23 mouse cellular contexts compared by ENCODE assay signal in the genomic region with DNA sequence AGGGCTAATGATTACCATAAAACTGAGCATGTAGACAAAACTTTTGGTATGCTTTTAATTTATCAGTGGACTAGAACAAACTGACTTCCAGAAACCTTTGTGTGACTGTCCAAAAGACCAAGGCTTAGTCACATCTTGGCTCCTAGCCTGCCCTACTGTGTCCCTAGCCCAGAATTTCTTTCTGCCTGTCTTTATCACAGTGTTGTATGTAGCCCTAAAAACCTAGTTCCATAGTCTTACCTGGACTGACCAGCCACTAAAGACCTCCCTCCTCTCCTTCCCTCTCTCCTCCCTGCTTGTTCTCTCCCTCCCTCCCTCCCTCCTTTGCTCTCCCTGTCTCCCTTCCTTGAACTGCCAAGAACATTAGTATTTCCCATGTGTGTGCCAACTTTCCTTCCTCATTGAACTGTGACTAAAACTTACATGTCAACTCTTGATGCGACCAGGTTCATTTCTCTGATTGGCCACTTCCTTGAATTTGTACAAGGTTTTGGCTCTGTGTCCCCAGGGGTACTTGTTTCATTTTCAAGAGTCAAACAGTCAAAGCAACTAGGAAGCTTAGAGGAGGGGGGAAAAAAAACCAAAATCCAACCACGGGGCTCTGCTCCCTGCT. TPM values are rescaled to one million over a fixed set of nuclear protein-coding genes. Genes with fewer than 3 reads are reported as not detected.
DNase-seq lines count a peak whose midpoint lies in the region; ATAC-seq lines count a peak whose summit lies in the region.
"Had no signal": no experiment of that assay in that cellular context is flagged by ENCODE, and none has a peak within 500 bp of the region (broad histone marks: within the 10 kb centered on the region; RNA-seq: fewer than 3 reads in every experiment).

No protein-coding gene starts in this region.

- ATAC-seq in kidney, embryonic 16.5 days (ENCODE audit: low FRiP score, low TSS enrichment), result no peak
- ATAC-seq: intestine, embryonic 15.5 days; liver, embryonic 12.5 days; midbrain, embryonic 15.5 days had no signal

- peak; percentile 39 to 47 for DNase-seq in cerebellum, postnatal 10 days
- DNase-seq in cerebellum, postnatal 4 days (ENCODE audit: low spot score in 2 of 2), result no peak
- peak; percentile 17 for DNase-seq in kidney, adult 9 months
- DNase-seq in Muller cell, postnatal 12 days (ENCODE audit: inconsistent ontology term), result peak; percentile 44
- DNase-seq in heart, postnatal 14 days, result peak; percentile 2 to 21
- DNase-seq in frontal cortex, postnatal 25 days (ENCODE audit: low spot score in 2 of 2), result no peak
- DNase-seq: cerebellum, postnatal 36 days; gastrocnemius, postnatal 10 days; left cerebral cortex, postnatal 4 days; thymus, postnatal 4 days had no signal

- H3K36me3 ChIP-seq in kidney, embryonic 16.5 days (ENCODE audit: insufficient read depth, low read length), result no peaks in the 10 kb centered on the region
- H3K36me3 ChIP-seq: embryonic facial prominence, embryonic 12.5 days; heart, embryonic 13.5 days; hindbrain, embryonic 12.5 days; intestine, embryonic 15.5 days; liver, embryonic 12.5 days; lung, embryonic 15.5 days; midbrain, embryonic 15.5 days had no signal

- H3K4me3 ChIP-seq in kidney, embryonic 16.5 days (ENCODE audit: low read length), result no peak overlapping the region
- H3K4me3 ChIP-seq: embryonic facial prominence, embryonic 12.5 days; heart, embryonic 13.5 days; hindbrain, embryonic 12.5 days; intestine, embryonic 15.5 days; liver, embryonic 12.5 days; lung, embryonic 15.5 days; midbrain, embryonic 15.5 days had no signal

- H3K9me3 ChIP-seq in kidney, embryonic 16.5 days (ENCODE audit: low read length), result no peaks in the 10 kb centered on the region
- H3K9me3 ChIP-seq: embryonic facial prominence, embryonic 12.5 days; heart, embryonic 13.5 days; hindbrain, embryonic 12.5 days; intestine, embryonic 15.5 days; liver, embryonic 12.5 days; lung, embryonic 15.5 days; midbrain, embryonic 15.5 days had no signal

- H3K27me3 ChIP-seq in kidney, embryonic 16.5 days (ENCODE audit: insufficient read depth, low read length), result peaks cover 87% of the 10 kb centered on the region

- intact Hi-C loops in heart, postnatal 14 days (cut with DNase I), result no loop called here

- no peaks in the 10 kb centered on the region for H3K4me1 ChIP-seq in kidney, embryonic 16.5 days (ENCODE audit: insufficient read depth, low read length)
- H3K4me1 ChIP-seq: heart, embryonic 13.5 days; intestine, embryonic 15.5 days; liver, embryonic 12.5 days; lung, embryonic 15.5 days; midbrain, embryonic 15.5 days had no signal

- 45% methylated on average over 2 of the region's 2 CpGs for WGBS in kidney, embryonic 16.5 days

- no peak overlapping the region for H3K4me2 ChIP-seq in kidney, embryonic 16.5 days (replicated peaks; ENCODE audit: low read depth, low read length)
- H3K4me2 ChIP-seq: embryonic facial prominence, embryonic 12.5 days; heart, embryonic 13.5 days; hindbrain, embryonic 12.5 days; intestine, embryonic 15.5 days; liver, embryonic 12.5 days; lung, embryonic 15.5 days; midbrain, embryonic 15.5 days had no signal

- H3K27ac ChIP-seq in kidney, embryonic 16.5 days (ENCODE audit: low read length), result no peak overlapping the region
- H3K27ac ChIP-seq: embryonic facial prominence, embryonic 12.5 days; heart, embryonic 13.5 days; hindbrain, embryonic 12.5 days; intestine, embryonic 15.5 days; kidney, postnatal 0 days; liver, embryonic 12.5 days; lung, embryonic 15.5 days; midbrain, embryonic 15.5 days had no signal

- no peak overlapping the region for H3K9ac ChIP-seq in kidney, embryonic 16.5 days (replicated peaks; ENCODE audit: low read length)
- H3K9ac ChIP-seq: embryonic facial prominence, embryonic 12.5 days; heart, embryonic 13.5 days; hindbrain, embryonic 12.5 days; intestine, embryonic 15.5 days; liver, embryonic 12.5 days; lung, embryonic 15.5 days; midbrain, embryonic 15.5 days had no signal

RNA-seq across cellular contexts. Expression of a gene that starts 48.8 kb away (rescaled TPM):
- polyA plus RNA-seq in kidney, embryonic 16.5 days (2015; fragmentation: Nextera tagmentation; extraction: Ambion mirVana), result 0.05 TPM in 1 of 2 replicates, not detected in the other
- under 1 TPM in 1 of 2 experiments, not detected in 1; 0.07 TPM for total RNA-seq in heart, postnatal 14 days (2021)
- total RNA-seq: layer of hippocampus, adult 8-10 months; left cerebral cortex, adult 18-20 months; left cerebral cortex, postnatal 4 days; megakaryocyte, adult 5-6 weeks had no signal
- polyA plus RNA-seq: intestine, embryonic 15.5 days; kidney, postnatal 0 days; small intestine, adult 2 months had no signal

Comparison
In these comparisons a context has a peak if more than half of its experiments do, and no peak if none do; other contexts are left out.
1. DNase-seq: peak in cerebellum, postnatal 10 days (2 of 2), kidney, adult 9 months (single experiment), Muller cell, postnatal 12 days (single experiment) and heart, postnatal 14 days (2 of 2); none in cerebellum, postnatal 4 days (0 of 2) and frontal cortex, postnatal 25 days (0 of 2).